Mouse (Mus musculus): ENCODE data around the gene Fkbp8.

Gene Fkbp8

GRCm38 (mm10) chr8:70553740-70554139, 26.2 kb downstream of the Fkbp8 start:
- peak; percentile 73 to 90 for DNase-seq (ENCODE audit: inconsistent age in 2 of 2, low spot score in 1 of 2)

GRCm38 (mm10) chr8:70555079-70555747, 27.7 kb downstream of the Fkbp8 start:
- no peak for DNase-seq (ENCODE audit: inconsistent age in 2 of 2, low spot score in 1 of 2)

- DNase-seq (ENCODE audit: inconsistent age in 2 of 2, low spot score in 1 of 2), result peak; percentile 24 to 48
These were observed 30.8 kb downstream of the Fkbp8 start for GRCm38 (mm10) chr8:70558334-70558733.

GRCm38 (mm10) chr8:70558983-70559382, 31.5 kb downstream of the Fkbp8 start:
- DNase-seq (ENCODE audit: inconsistent age in 2 of 2, low spot score in 1 of 2), result peak in 1 of 2 experiments; percentile 52

- peak; percentile 79 to 87 for DNase-seq (ENCODE audit: inconsistent age in 2 of 2, low spot score in 1 of 2)
These were observed 32.6 kb downstream of the Fkbp8 start for GRCm38 (mm10) chr8:70560096-70560495.

- no peak for DNase-seq (ENCODE audit: inconsistent age in 2 of 2, low spot score in 1 of 2)
These were observed 33.0 kb downstream of the Fkbp8 start for GRCm38 (mm10) chr8:70560564-70560963.

- DNase-seq (ENCODE audit: inconsistent age in 2 of 2, low spot score in 1 of 2), result no peak
These were observed 33.8 kb downstream of the Fkbp8 start for GRCm38 (mm10) chr8:70561357-70561756.

GRCm38 (mm10) chr8:70561809-70562535, 34.4 kb downstream of the Fkbp8 start:
- peak; percentile 83 to 90 for DNase-seq (ENCODE audit: inconsistent age in 2 of 2, low spot score in 1 of 2)

GRCm38 (mm10) chr8:70562802-70563201, 35.3 kb downstream of the Fkbp8 start:
- peak in 1 of 2 experiments; percentile 76 for DNase-seq (ENCODE audit: inconsistent age in 2 of 2, low spot score in 1 of 2)

GRCm38 (mm10) chr8:70563763-70564387, 36.4 kb downstream of the Fkbp8 start:
- peak in 1 of 2 experiments; percentile 58 for DNase-seq (ENCODE audit: inconsistent age in 2 of 2, low spot score in 1 of 2)

GRCm38 (mm10) chr8:70564696-70565235, 37.2 kb downstream of the Fkbp8 start:
- DNase-seq (ENCODE audit: inconsistent age in 2 of 2, low spot score in 1 of 2), result peak; percentile 36 to 91

GRCm38 (mm10) chr8:70565561-70565960, 38.0 kb downstream of the Fkbp8 start:
- DNase-seq (ENCODE audit: inconsistent age in 2 of 2, low spot score in 1 of 2), result peak; percentile 44 to 74

- peak; percentile 62 to 87 for DNase-seq (ENCODE audit: inconsistent age in 2 of 2, low spot score in 1 of 2)
These were observed 42.8 kb downstream of the Fkbp8 start for GRCm38 (mm10) chr8:70570360-70570759.

GRCm38 (mm10) chr8:70570990-70571389, 43.5 kb downstream of the Fkbp8 start:
- DNase-seq (ENCODE audit: inconsistent age in 2 of 2, low spot score in 1 of 2), result no peak

GRCm38 (mm10) chr8:70574302-70574701, 46.8 kb downstream of the Fkbp8 start:
- DNase-seq (ENCODE audit: inconsistent age in 2 of 2, low spot score in 1 of 2), result no peak

GRCm38 (mm10) chr8:70574915-70575314, 47.4 kb downstream of the Fkbp8 start:
- peak; percentile 77 to 87 for DNase-seq (ENCODE audit: inconsistent age in 2 of 2, low spot score in 1 of 2)

- no peak for DNase-seq (ENCODE audit: inconsistent age in 2 of 2, low spot score in 1 of 2)
These were observed 49.7 kb downstream of the Fkbp8 start for GRCm38 (mm10) chr8:70577207-70577606.

GRCm38 (mm10) chr8:70583476-70584387, 56.2 kb downstream of the Fkbp8 start:
- peak in 1 of 2 experiments; percentile 85 for DNase-seq (ENCODE audit: inconsistent age in 2 of 2, low spot score in 1 of 2)

- DNase-seq (ENCODE audit: inconsistent age in 2 of 2, low spot score in 1 of 2), result peak; percentile 82 to 89
These were observed 57.2 kb downstream of the Fkbp8 start for GRCm38 (mm10) chr8:70584606-70585257.

Measured in adrenal gland, adult (tissue).